22 mouse cellular contexts compared by ENCODE assay signal in genomic region chr12:56284210-56284609, GRCm38 (mm10).
DNase-seq lines count a peak whose midpoint lies in the region; TF ChIP-seq lines count a peak whose summit lies in the region.
"Had no signal": no experiment of that assay in that cellular context is flagged by ENCODE, and none has a peak within 500 bp of the region (broad histone marks: within the 10 kb centered on the region; RNA-seq: fewer than 3 reads in every experiment).

No protein-coding gene starts in this region.

- no peak overlapping the region for H3K4me3 ChIP-seq in ES-Bruce4 (ENCODE audit: low read depth, low read length)
- H3K4me3 ChIP-seq in midbrain, embryonic 10.5 days = no peak overlapping the region

- peak; percentile 91 for TF ChIP-seq EP300 in ES-Bruce4 (IDR thresholded peaks at IDR 0.05; ENCODE audit: insufficient read depth, low read depth, low read length)

- H3K27me3 ChIP-seq in ES-Bruce4 (ENCODE audit: control insufficient read depth, insufficient read depth, low read length, poor library complexity, severe bottlenecking) = no peaks in the 10 kb centered on the region
- H3K27me3 ChIP-seq in midbrain, embryonic 10.5 days (ENCODE audit: low read depth, poor library complexity, severe bottlenecking) = peaks cover 11% of the 10 kb centered on the region
- H3K27me3 ChIP-seq: CH12.LX, Patski had no signal

- H3K4me1 ChIP-seq in ES-Bruce4 (ENCODE audit: control insufficient read depth, insufficient read depth, low read length) = no peaks in the 10 kb centered on the region
- no peaks in the 10 kb centered on the region for H3K4me1 ChIP-seq in midbrain, embryonic 10.5 days

- no peak overlapping the region for H3K27ac ChIP-seq in ES-Bruce4 (ENCODE audit: insufficient read depth, low read length)
- no peak overlapping the region for H3K27ac ChIP-seq in midbrain, embryonic 10.5 days (replicated peaks)

- WGBS in midbrain, embryonic 10.5 days = 78% methylated on average over 2 of the region's 2 CpGs

- H3K9ac ChIP-seq in ES-Bruce4 (ENCODE audit: low read depth, poor library complexity, severe bottlenecking) = no peak overlapping the region

- no peaks in the 10 kb centered on the region for H3K9me3 ChIP-seq in ES-Bruce4 (replicated peaks; ENCODE audit: control insufficient read depth, insufficient read depth, low read length, poor library complexity, severe bottlenecking)
- H3K9me3 ChIP-seq in midbrain, embryonic 10.5 days (replicated peaks) = no peaks in the 10 kb centered on the region
- H3K9me3 ChIP-seq: G1E had no signal

- TF ChIP-seq POLR2A in ES-Bruce4 (IDR thresholded peaks at IDR 0.05; ENCODE audit: insufficient read depth, low read length) = no peak

- no peak for TF ChIP-seq CTCF in ES-Bruce4 (IDR thresholded peaks at IDR 0.05; ENCODE audit: low read depth, low read length)

- no peaks in the 10 kb centered on the region for H3K36me3 ChIP-seq in ES-Bruce4 (ENCODE audit: control insufficient read depth, insufficient read depth, low read length, poor library complexity, severe bottlenecking)
- no peaks in the 10 kb centered on the region for H3K36me3 ChIP-seq in midbrain, embryonic 10.5 days
- H3K36me3 ChIP-seq: G1E had no signal

- DNase-seq in ES-CJ7 (ENCODE audit: low read depth, low spot score) (peak; percentile 29), ZHBTc4 (ENCODE audit: low read depth, low spot score) (peak; percentile 39)
- DNase-seq in midbrain, embryonic 10.5 days (ENCODE audit: low spot score) = no peak
- DNase-seq in left cerebral cortex, adult 11 months (ENCODE audit: low spot score) = no peak
- no peak for DNase-seq in gastrocnemius, postnatal 25 days
- DNase-seq: adrenal gland, adult 2 months; adrenal gland, adult 8-10 months; adrenal gland, postnatal 10 days; adrenal gland, postnatal 14 days; adrenal gland, postnatal 25 days; adrenal gland, postnatal 36 days; B cell, adult 2 months; cerebellum, adult 11 months; cerebellum, adult 11-12 months; cerebellum, adult 18-20 months; cerebellum, adult 2 months; cerebellum, adult 8-10 months; cerebellum, adult 9-10 months had no signal

Comparison
In these comparisons a context has a peak if more than half of its experiments do, and no peak if none do; other contexts are left out.
1. DNase-seq: peak in ES-CJ7 (single experiment) and ZHBTc4 (single experiment); none in midbrain, embryonic 10.5 days (single experiment), left cerebral cortex, adult 11 months (single experiment) and gastrocnemius, postnatal 25 days (single experiment).